ENCODE assay signal across 9 mouse cellular contexts in genomic region chr4:45467115-45467912, GRCm38 (mm10). TPM values are rescaled to one million over a fixed set of nuclear protein-coding genes. Genes with fewer than 3 reads are reported as not detected.
DNase-seq lines count a peak whose midpoint lies in the region; ATAC-seq and TF ChIP-seq lines count a peak whose summit lies in the region.
"Had no signal": no experiment of that assay in that cellular context is flagged by ENCODE, and none has a peak within 500 bp of the region (broad histone marks: within the 10 kb centered on the region; RNA-seq: fewer than 3 reads in every experiment).

No protein-coding gene starts in this region.

- WGBS in forebrain, embryonic 13.5 days, result 83% methylated on average over 12 of the region's 12 CpGs
- 88% methylated on average over 12 of the region's 12 CpGs for WGBS in forebrain, embryonic 11.5 days
- 70% methylated on average over 12 of the region's 12 CpGs for WGBS in heart, embryonic 11.5 days (ENCODE audit: insufficient replicate concordance)
- WGBS in lung, postnatal 0 days, result 53% methylated on average over 12 of the region's 12 CpGs
- 70% methylated on average over 12 of the region's 12 CpGs for WGBS in liver, postnatal 0 days (ENCODE audit: insufficient replicate concordance)

- ATAC-seq in forebrain, embryonic 13.5 days, result peak; percentile 20; the same call in 1 of the 2 replicates
- no peak for ATAC-seq in forebrain, embryonic 11.5 days (replicated peaks; ENCODE audit: low FRiP score)
- no peak for ATAC-seq in heart, embryonic 11.5 days (replicated peaks; ENCODE audit: insufficient number of reproducible peaks, low FRiP score, low TSS enrichment)
- ATAC-seq in lung, postnatal 0 days, result peak; percentile 15; the same call in 1 of the 2 replicates
- no peak for ATAC-seq in liver, postnatal 0 days

- H3K4me3 ChIP-seq in forebrain, embryonic 13.5 days, result no peak overlapping the region
- no peak overlapping the region for H3K4me3 ChIP-seq in forebrain, embryonic 11.5 days (ENCODE audit: low read depth, low read length)
- H3K4me3 ChIP-seq in heart, embryonic 11.5 days (ENCODE audit: low read depth, low read length), result no peak overlapping the region
- no peak overlapping the region for H3K4me3 ChIP-seq in lung, postnatal 0 days (ENCODE audit: low read depth, low read length)
- H3K4me3 ChIP-seq in liver, postnatal 0 days (ENCODE audit: low read depth, low read length), result no peak overlapping the region
- H3K4me3 ChIP-seq: midbrain, embryonic 12.5 days had no signal

- no peak for TF ChIP-seq EP300 in lung, postnatal 0 days (IDR thresholded peaks at IDR 0.05)
- no peak for TF ChIP-seq EP300 in liver, postnatal 0 days (IDR thresholded peaks at IDR 0.05; ENCODE audit: low read depth)

- TF ChIP-seq CTCF in lung, postnatal 0 days (IDR thresholded peaks at IDR 0.05), result no peak
- no peak for TF ChIP-seq CTCF in liver, postnatal 0 days (IDR thresholded peaks at IDR 0.05; ENCODE audit: low read depth)

- H3K27me3 ChIP-seq in forebrain, embryonic 13.5 days, result no peaks in the 10 kb centered on the region
- H3K27me3 ChIP-seq in forebrain, embryonic 11.5 days (ENCODE audit: control insufficient read depth, insufficient read depth, low read length), result no peaks in the 10 kb centered on the region
- no peaks in the 10 kb centered on the region for H3K27me3 ChIP-seq in heart, embryonic 11.5 days (ENCODE audit: control insufficient read depth, insufficient read depth, low read length)
- no peaks in the 10 kb centered on the region for H3K27me3 ChIP-seq in lung, postnatal 0 days (replicated peaks; ENCODE audit: insufficient read depth, low read length)
- H3K27me3 ChIP-seq in liver, postnatal 0 days (ENCODE audit: insufficient read depth, low read length), result no peaks in the 10 kb centered on the region

- H3K9me3 ChIP-seq in forebrain, embryonic 13.5 days (replicated peaks), result no peaks in the 10 kb centered on the region
- no peaks in the 10 kb centered on the region for H3K9me3 ChIP-seq in forebrain, embryonic 11.5 days (ENCODE audit: control insufficient read depth, low read length)
- no peaks in the 10 kb centered on the region for H3K9me3 ChIP-seq in heart, embryonic 11.5 days (replicated peaks; ENCODE audit: control insufficient read depth, low read length)
- H3K9me3 ChIP-seq in lung, postnatal 0 days (ENCODE audit: low read length), result no peaks in the 10 kb centered on the region
- no peaks in the 10 kb centered on the region for H3K9me3 ChIP-seq in liver, postnatal 0 days (ENCODE audit: low read length)
- H3K9me3 ChIP-seq: midbrain, embryonic 12.5 days had no signal

- H3K9ac ChIP-seq in forebrain, embryonic 13.5 days, result no peak overlapping the region
- H3K9ac ChIP-seq in forebrain, embryonic 11.5 days (ENCODE audit: low read length), result no peak overlapping the region
- peak overlapping the region; percentile 11; the same call in 1 of the 2 replicates for H3K9ac ChIP-seq in heart, embryonic 11.5 days (ENCODE audit: low read depth, low read length)
- no peak overlapping the region for H3K9ac ChIP-seq in lung, postnatal 0 days (replicated peaks; ENCODE audit: low read depth)
- no peak overlapping the region for H3K9ac ChIP-seq in liver, postnatal 0 days (replicated peaks)
- H3K9ac ChIP-seq: midbrain, embryonic 12.5 days had no signal

- H3K36me3 ChIP-seq in forebrain, embryonic 13.5 days (ENCODE audit: poor library complexity, severe bottlenecking), result peaks cover 9% of the 10 kb centered on the region; the same call in 1 of the 2 replicates
- no peaks in the 10 kb centered on the region for H3K36me3 ChIP-seq in forebrain, embryonic 11.5 days (ENCODE audit: control insufficient read depth, insufficient read depth, low read length)
- H3K36me3 ChIP-seq in heart, embryonic 11.5 days (ENCODE audit: control insufficient read depth, insufficient read depth, low read length), result peaks cover 6% of the 10 kb centered on the region; the same call in 1 of the 2 replicates
- no peaks in the 10 kb centered on the region for H3K36me3 ChIP-seq in lung, postnatal 0 days (ENCODE audit: insufficient read depth, low read length)
- peaks cover 8% of the 10 kb centered on the region; the same call in 1 of the 2 replicates for H3K36me3 ChIP-seq in liver, postnatal 0 days (replicated peaks; ENCODE audit: insufficient read depth, low read length)
- H3K36me3 ChIP-seq: midbrain, embryonic 12.5 days had no signal

- no peak overlapping the region for H3K27ac ChIP-seq in forebrain, embryonic 13.5 days
- H3K27ac ChIP-seq in forebrain, embryonic 11.5 days (ENCODE audit: low read depth, low read length), result no peak overlapping the region
- H3K27ac ChIP-seq in heart, embryonic 11.5 days (ENCODE audit: low read depth, low read length), result 0 out of 2 replicates have a peak overlapping the region, but pooled peaks have one; percentile 13
- no peak overlapping the region for H3K27ac ChIP-seq in lung, postnatal 0 days (ENCODE audit: low read length)
- no peak overlapping the region for H3K27ac ChIP-seq in liver, postnatal 0 days (ENCODE audit: low read depth)
- H3K27ac ChIP-seq: midbrain, embryonic 12.5 days had no signal

- DNase-seq in forebrain, embryonic 11.5 days (ENCODE audit: low spot score), result no peak
- peak; percentile 79 for DNase-seq in MN1 (ENCODE audit: low spot score)
- DNase-seq in cerebellum, adult 9-11 months, result peak; percentile 80
- peak; percentile 52 for DNase-seq in lung, postnatal 0 days (ENCODE audit: low spot score)
- no peak for DNase-seq in liver, postnatal 0 days
- no peak for DNase-seq in urinary bladder, postnatal 4 days (ENCODE audit: low spot score in 2 of 2)

- H3K4me1 ChIP-seq in forebrain, embryonic 13.5 days, result peaks cover 48% of the 10 kb centered on the region
- H3K4me1 ChIP-seq in forebrain, embryonic 11.5 days (replicated peaks; ENCODE audit: control insufficient read depth, insufficient read depth, low read length), result 0 out of 2 replicates have a peak, but pooled peaks cover 5% of the 10 kb centered on the region
- peaks cover 50% of the 10 kb centered on the region for H3K4me1 ChIP-seq in heart, embryonic 11.5 days (ENCODE audit: control insufficient read depth, insufficient read depth, low read length)
- H3K4me1 ChIP-seq in lung, postnatal 0 days (ENCODE audit: insufficient read depth, low read depth, low read length), result peaks cover 25% of the 10 kb centered on the region
- H3K4me1 ChIP-seq in liver, postnatal 0 days (ENCODE audit: insufficient read depth), result peaks cover 35% of the 10 kb centered on the region

- no peak overlapping the region for H3K4me2 ChIP-seq in forebrain, embryonic 13.5 days
- H3K4me2 ChIP-seq in forebrain, embryonic 11.5 days (ENCODE audit: low read depth, low read length, severe bottlenecking), result no peak overlapping the region
- H3K4me2 ChIP-seq in heart, embryonic 11.5 days, result no peak overlapping the region
- no peak overlapping the region for H3K4me2 ChIP-seq in lung, postnatal 0 days (replicated peaks; ENCODE audit: low read depth, low read length)
- H3K4me2 ChIP-seq in liver, postnatal 0 days (ENCODE audit: low read depth, low read length), result no peak overlapping the region
- H3K4me2 ChIP-seq: midbrain, embryonic 12.5 days had no signal

RNA-seq across cellular contexts. Expression of gene Slc25a51, which starts 58.7 kb away (rescaled TPM):
- polyA plus RNA-seq in forebrain, embryonic 13.5 days (2015; fragmentation: Nextera tagmentation; extraction: Ambion mirVana), result 72.5 and 74.0 TPM in 2 replicates
- 79.4 and 87.0 TPM in 2 replicates for polyA plus RNA-seq in forebrain, embryonic 11.5 days (2014; fragmentation: Nextera tagmentation; extraction: Ambion mirVana)
- 60.7 and 73.4 TPM in 2 replicates for polyA plus RNA-seq in heart, embryonic 11.5 days (2014; fragmentation: Nextera tagmentation; extraction: Ambion mirVana)
- 59.4 and 69.4 TPM in 2 replicates for polyA plus RNA-seq in lung, postnatal 0 days (2015; fragmentation: Nextera tagmentation; extraction: Ambion mirVana)
- polyA plus RNA-seq in liver, postnatal 0 days (2015; fragmentation: Nextera tagmentation; extraction: Ambion mirVana), result 40.0 and 41.0 TPM in 2 replicates

Comparison
In these comparisons a context has a peak if more than half of its experiments do, and no peak if none do; other contexts are left out.
1. ATAC-seq: peak in forebrain, embryonic 13.5 days (single experiment) and lung, postnatal 0 days (single experiment); none in forebrain, embryonic 11.5 days (single experiment), heart, embryonic 11.5 days (single experiment) and liver, postnatal 0 days (single experiment).
2. DNase-seq: peak in MN1 (single experiment), cerebellum, adult 9-11 months (single experiment) and lung, postnatal 0 days (single experiment); none in forebrain, embryonic 11.5 days (single experiment), liver, postnatal 0 days (single experiment) and urinary bladder, postnatal 4 days (0 of 2).